Mouse (Mus musculus) layer of hippocampus, adult 9-10 months (tissue): ENCODE measurements at regions not wholly inside any gene's neighbourhood (a gene's known extent, or its start where the extent isn't known, plus 50 kb on each side); places are given as distances from the start of the nearest gene placed in this dataset.

Experiments
- DNase-seq: peaks from one replicate; pipeline ENCODE4 v3.0.0; 2022; ENCODE audit warnings: low spot score

- DNase-seq, result no peak
Observed at GRCm38 (mm10) chr16:21320284-21320683, 102.6 kb upstream of the Vps8 start.

GRCm38 (mm10) chr16:21321188-21322070 is 101.5 kb upstream of the Vps8 start:
- no peak for DNase-seq

- no peak for DNase-seq
Observed at GRCm38 (mm10) chr16:21322437-21322836, 100.5 kb upstream of the Vps8 start.

GRCm38 (mm10) chr16:21323446-21324034 is 99.4 kb upstream of the Vps8 start:
- no peak for DNase-seq

GRCm38 (mm10) chr16:21327969-21328368 is 94.9 kb upstream of the Vps8 start:
- no peak for DNase-seq

GRCm38 (mm10) chr16:21329199-21329598 is 93.7 kb upstream of the Vps8 start:
- DNase-seq, result no peak

- no peak for DNase-seq
Observed at GRCm38 (mm10) chr16:21331229-21331628, 91.7 kb upstream of the Vps8 start.

- no peak for DNase-seq
Observed at GRCm38 (mm10) chr16:21332411-21332810, 90.5 kb upstream of the Vps8 start.

GRCm38 (mm10) chr16:21332862-21333222 is 90.1 kb upstream of the Vps8 start:
- DNase-seq, result no peak

- DNase-seq, result peak; percentile 81
Observed at GRCm38 (mm10) chr16:21333223-21333951, 89.5 kb upstream of the Vps8 start.

- DNase-seq, result no peak
Observed at GRCm38 (mm10) chr16:21339061-21339459, 83.9 kb upstream of the Vps8 start.

- no peak for DNase-seq
Observed at GRCm38 (mm10) chr16:21339460-21340081, 83.3 kb upstream of the Vps8 start.

GRCm38 (mm10) chr16:21340136-21340535 is 82.8 kb upstream of the Vps8 start:
- no peak for DNase-seq

GRCm38 (mm10) chr16:21349869-21350268 is 73.0 kb upstream of the Vps8 start:
- no peak for DNase-seq

GRCm38 (mm10) chr16:21351289-21351688 is 71.6 kb upstream of the Vps8 start:
- no peak for DNase-seq

- DNase-seq, result no peak
Observed at GRCm38 (mm10) chr16:21353111-21353510, 69.8 kb upstream of the Vps8 start.

GRCm38 (mm10) chr16:21353545-21353944 is 69.4 kb upstream of the Vps8 start:
- no peak for DNase-seq

GRCm38 (mm10) chr16:21355638-21356037 is 67.3 kb upstream of the Vps8 start:
- no peak for DNase-seq

- DNase-seq, result no peak
Observed at GRCm38 (mm10) chr16:21357433-21357832, 65.5 kb upstream of the Vps8 start.

GRCm38 (mm10) chr16:21358313-21358920 is 64.5 kb upstream of the Vps8 start:
- DNase-seq, result no peak

- no peak for DNase-seq
Observed at GRCm38 (mm10) chr16:21359459-21359858, 63.5 kb upstream of the Vps8 start.

GRCm38 (mm10) chr16:21361406-21361805 is 61.5 kb upstream of the Vps8 start:
- no peak for DNase-seq
